Mouse (Mus musculus) kidney, embryonic 16.5 days (tissue): Measurements from ENCODE around the gene Gm8246. TPM values are rescaled to one million over a fixed set of nuclear protein-coding genes. Genes with fewer than 3 reads are reported as not detected.
"Not testable (repeated sequence)": the region's sequence is repeated elsewhere in the genome, so short reads cannot be mapped to it uniquely, and the experiment has no call there.

Experiments
- ATAC-seq: fragments of 200-750 bp; cut with Nextera tagmentation; 2 replicates; pipeline ENCODE4 v1.8.0; 2017; ENCODE audit warnings: moderate TSS enrichment; ENCODE audit not compliant: low FRiP score, low TSS enrichment
- H3K27ac ChIP-seq: fragments of 300-500 bp; sonication (generic); 2 replicates; pipeline ENCODE4 v1.5.1; 2014; ENCODE audit warnings: low read length
- H3K27me3 ChIP-seq: fragments of 300-500 bp; sonication (generic); 2 replicates; pipeline ENCODE4 v1.6.1; 2014; ENCODE audit warnings: low read length, control low read depth, mixed read lengths; ENCODE audit not compliant: insufficient read depth
- H3K36me3 ChIP-seq: fragments of 300-500 bp; sonication (generic); 2 replicates; pipeline ENCODE4 v1.6.1; 2014; ENCODE audit warnings: low read length, control low read depth, mixed read lengths; ENCODE audit not compliant: insufficient read depth
- H3K4me1 ChIP-seq: fragments of 300-500 bp; sonication (generic); 2 replicates; pipeline ENCODE4 v1.6.1; 2014; ENCODE audit warnings: low read length, control low read depth, mixed read lengths; ENCODE audit not compliant: insufficient read depth
- H3K4me2 ChIP-seq: fragments of 300-500 bp; sonication (generic); replicated peaks from 2 replicates; pipeline ENCODE4 v1.6.1; 2014; ENCODE audit warnings: low read depth, low read length
- H3K4me3 ChIP-seq: fragments of 300-500 bp; sonication (generic); 2 replicates; pipeline ENCODE4 v1.5.1; 2014; ENCODE audit warnings: mild to moderate bottlenecking, low read length
- H3K9ac ChIP-seq: fragments of 300-500 bp; sonication (generic); replicated peaks from 2 replicates; pipeline ENCODE4 v1.6.1; 2014; ENCODE audit warnings: low read length
- H3K9me3 ChIP-seq: fragments of 300-500 bp; sonication (generic); 2 replicates; pipeline ENCODE4 v1.6.1; 2016; ENCODE audit warnings: low read length, control low read depth
- WGBS: fragments of 180-500 bp; shearing (Covaris S2); extraction: QIAGEN DNeasy Blood & Tissue Kit; methylation state at CpG from one replicate; pipeline ENCODE4 v1.1.7; 2014; 5-methylcytosine and 5-hydroxymethylcytosine counted together
- polyA plus RNA-seq: library from polyadenylated mRNA; unstranded; fragments of >200 nt; fragmentation: Nextera tagmentation; extraction: Ambion mirVana; gene quantifications from 2 replicates; pipeline ENCODE4 v1.2.1, GENCODE M21; 2015

The Gm8246 gene
- polyA plus RNA-seq, result not detected in 2 replicates

- not testable (repeated sequence) for H3K4me2 ChIP-seq, H3K9me3 ChIP-seq, H3K4me3 ChIP-seq, H3K27me3 ChIP-seq, ATAC-seq, H3K36me3 ChIP-seq, H3K27ac ChIP-seq, H3K9ac ChIP-seq, H3K4me1 ChIP-seq
- WGBS, result no CpG with 5 or more reads among the region's 3 CpGs
These were observed at the start of gene Gm8246 for GRCm38 (mm10) chr14:5477730-5478129. Gene Gm8246, minus strand, starts transcription at chr14:5477830.

GRCm38 (mm10) chr14:5501374-5501773, 23.7 kb upstream of the Gm8246 start, which contains the start of gene Gm3488:
Gene Gm3488, plus strand, starts transcription at chr14:5501674.
- H3K4me3 ChIP-seq, H3K27ac ChIP-seq, H3K9ac ChIP-seq, H3K4me1 ChIP-seq, H3K27me3 ChIP-seq, ATAC-seq, H3K36me3 ChIP-seq, H3K4me2 ChIP-seq, H3K9me3 ChIP-seq: not testable (repeated sequence)
- no CpG with 5 or more reads among the region's 35 CpGs for WGBS

GRCm38 (mm10) chr14:5483907-5484306, 6.3 kb upstream of the Gm8246 start, which contains the start of gene Gm3187:
Gene Gm3187, plus strand, starts transcription at chr14:5484207.
- not testable (repeated sequence) for H3K4me2 ChIP-seq, H3K36me3 ChIP-seq, H3K9ac ChIP-seq, H3K4me3 ChIP-seq, H3K27ac ChIP-seq, H3K4me1 ChIP-seq, H3K9me3 ChIP-seq, ATAC-seq, H3K27me3 ChIP-seq
- 88% methylated on average over 4 of the region's 5 CpGs for WGBS

- peak; percentile 46; the same call in 1 of the 2 replicates for ATAC-seq
- H3K4me3 ChIP-seq, H3K27me3 ChIP-seq, H3K9me3 ChIP-seq, H3K4me2 ChIP-seq, H3K9ac ChIP-seq, H3K36me3 ChIP-seq, H3K4me1 ChIP-seq, H3K27ac ChIP-seq: not testable (repeated sequence)
- no CpG with 5 or more reads among the region's 19 CpGs for WGBS
These were observed 17.2 kb downstream of the Gm8246 start for GRCm38 (mm10) chr14:5460469-5460868.

GRCm38 (mm10) chr14:5455367-5455766, 22.3 kb downstream of the Gm8246 start, which contains the start of gene Gm3194:
Gene Gm3194, minus strand, starts transcription at chr14:5455467.
- not testable (repeated sequence) for H3K27ac ChIP-seq, H3K27me3 ChIP-seq, H3K9ac ChIP-seq, H3K4me2 ChIP-seq, H3K4me1 ChIP-seq, H3K4me3 ChIP-seq, H3K36me3 ChIP-seq, H3K9me3 ChIP-seq, ATAC-seq
- no CpG with 5 or more reads among the region's 3 CpGs for WGBS

Other genes starting within 250 kb of the Gm8246 start
- gene Gm3526, start 217.2 kb downstream of the Gm8246 start, polyA plus RNA-seq, result not detected in 2 replicates
- not detected in 2 replicates for gene Gm3542, start 142.9 kb downstream of the Gm8246 start, polyA plus RNA-seq
- 0.22 TPM in 1 of 2 replicates, not detected in the other for gene Gm3500, start 88.8 kb downstream of the Gm8246 start, polyA plus RNA-seq
- 0.42 and 0.45 TPM in 2 replicates for gene Gm3194, start 22.4 kb downstream of the Gm8246 start, polyA plus RNA-seq
- not detected in 2 replicates for gene Gm3187, start 6.4 kb upstream of the Gm8246 start, polyA plus RNA-seq
- gene Gm3488, start 23.8 kb upstream of the Gm8246 start, polyA plus RNA-seq, result 0.52 and 0.57 TPM in 2 replicates
- not detected in 2 replicates for gene Gm3532, start 60.7 kb upstream of the Gm8246 start, polyA plus RNA-seq
- not detected in 2 replicates for gene Gm8265, start 155.2 kb upstream of the Gm8246 start, polyA plus RNA-seq
- not detected in 2 replicates for gene Gm9603, start 209.6 kb upstream of the Gm8246 start, polyA plus RNA-seq